Mouse (Mus musculus) MN1 (cell line): ENCODE data around the gene Fancg.
A peak's percentile ranks its signal among the peaks of the same experiment; 100 is the strongest.

ENCODE experiments used
- DNase-seq: peaks from one replicate; pipeline ENCODE4 v3.0.0-alpha.2; 2016; ENCODE audit warnings: low spot score

Fancg gene

DNA sequence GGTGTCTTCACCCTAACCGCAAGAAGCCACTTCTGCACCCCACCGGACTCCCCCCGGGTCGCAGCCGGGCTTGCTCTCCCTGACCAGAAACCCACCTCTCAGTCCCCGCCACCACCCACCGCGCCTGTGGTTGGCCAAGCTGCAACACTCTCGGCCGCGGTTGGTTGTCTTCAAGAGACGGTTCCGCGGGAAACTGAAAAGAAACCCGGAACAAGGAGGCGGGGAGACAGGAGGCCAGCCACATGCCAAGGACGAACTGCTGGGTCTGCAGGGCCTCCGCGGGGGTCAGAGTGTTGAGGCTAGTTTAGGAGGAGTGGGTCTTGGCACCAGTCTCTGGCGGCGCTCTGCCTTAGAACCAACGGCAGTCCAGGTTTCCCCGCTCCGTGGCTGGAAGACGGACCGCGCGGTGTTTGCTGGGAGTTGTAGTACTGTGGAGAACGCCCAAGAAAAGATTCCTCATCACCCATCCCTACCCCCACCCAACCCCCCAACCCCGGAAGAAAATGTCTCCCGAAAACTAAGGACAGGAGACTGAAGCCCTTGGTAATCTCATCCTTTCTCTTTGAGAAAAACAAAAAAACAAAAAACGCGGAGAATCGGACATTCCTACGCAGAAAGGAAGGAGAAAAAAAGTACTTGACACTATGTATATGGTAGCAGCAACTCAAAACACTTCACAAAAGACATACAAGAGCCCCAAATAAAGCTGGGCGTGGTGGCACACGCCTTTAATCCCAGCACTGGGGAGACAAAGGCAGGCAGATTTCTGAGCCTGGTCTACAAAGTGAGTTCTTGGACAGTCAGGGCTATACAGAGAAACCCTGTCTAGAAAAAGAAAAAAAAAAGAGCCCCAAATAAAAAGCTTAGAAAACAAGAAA lies at the start of gene Fancg:
Gene Fancg (minus strand): TSS at position 346 of the 878 bp plus-strand sequence.
- DNase-seq: peak; percentile 71

DNA sequence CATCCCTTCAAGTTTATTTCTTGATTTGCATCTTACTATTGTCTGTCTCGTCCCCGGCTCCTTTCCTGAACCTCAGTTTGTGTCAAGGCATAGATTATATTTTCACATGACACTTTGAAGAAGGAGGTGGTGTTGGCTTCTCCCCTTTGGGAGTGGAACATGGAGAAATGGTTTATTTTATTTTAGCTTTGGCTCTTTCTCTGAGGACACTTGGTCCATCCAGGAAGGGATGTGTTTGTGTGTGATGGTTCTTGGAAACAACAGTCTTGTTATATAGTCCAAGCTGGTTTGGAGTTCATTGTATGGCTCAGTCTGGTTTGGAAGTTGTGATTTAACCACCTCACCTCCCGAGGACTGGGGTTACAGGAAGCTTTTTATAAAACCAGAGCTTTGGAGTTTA lies 49.4 kb upstream of the Fancg start:
- DNase-seq: no peak

DNA sequence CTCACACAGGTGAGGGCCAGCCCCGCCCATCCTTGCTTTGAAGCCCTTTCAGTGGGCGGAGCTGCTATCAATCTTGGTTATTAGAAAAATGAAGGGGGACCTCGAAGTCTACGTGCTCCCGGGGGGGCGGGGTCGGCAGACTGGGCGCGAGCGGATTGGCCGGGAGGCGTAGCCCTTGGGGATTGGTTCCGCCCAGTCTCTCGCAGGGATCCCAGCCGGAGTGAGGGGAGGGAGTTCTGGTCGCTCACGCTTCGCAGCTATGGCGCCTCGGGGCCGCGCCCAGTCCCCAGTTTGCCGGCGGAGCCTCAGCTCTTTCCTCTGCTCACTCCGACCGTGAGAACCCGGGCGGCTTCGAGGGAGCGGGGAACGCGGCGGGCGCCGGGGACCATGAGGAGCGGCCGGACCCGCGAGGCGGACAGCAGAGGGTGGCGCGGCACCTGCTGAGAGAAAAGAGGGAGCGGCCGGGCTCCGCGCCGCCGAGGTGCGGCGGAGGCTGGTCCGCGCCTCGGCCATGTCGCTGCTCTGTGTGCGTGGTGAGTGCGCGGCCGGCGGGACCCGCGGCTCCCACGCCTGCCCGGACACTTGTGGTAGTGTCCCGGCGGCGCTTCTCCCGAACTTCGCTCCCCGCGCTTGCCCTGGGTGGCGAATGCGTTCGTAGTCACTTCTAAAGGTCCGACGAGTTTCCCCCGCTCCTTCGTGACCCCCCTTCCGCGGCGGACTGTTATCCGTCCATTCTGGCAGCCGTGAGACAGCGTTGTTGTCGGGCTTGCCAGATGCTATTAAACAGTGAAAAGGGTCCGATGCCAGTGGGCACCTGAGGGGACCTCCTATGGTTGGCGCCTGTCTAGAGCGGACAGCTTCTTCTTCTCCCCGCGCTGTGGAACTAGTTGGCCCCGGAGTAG lies 48.7 kb upstream of the Fancg start, which contains the start of gene Unc13b:
Gene Unc13b (plus strand): TSS at position 201 of the 902 bp plus-strand sequence.
- DNase-seq: no peak

DNA sequence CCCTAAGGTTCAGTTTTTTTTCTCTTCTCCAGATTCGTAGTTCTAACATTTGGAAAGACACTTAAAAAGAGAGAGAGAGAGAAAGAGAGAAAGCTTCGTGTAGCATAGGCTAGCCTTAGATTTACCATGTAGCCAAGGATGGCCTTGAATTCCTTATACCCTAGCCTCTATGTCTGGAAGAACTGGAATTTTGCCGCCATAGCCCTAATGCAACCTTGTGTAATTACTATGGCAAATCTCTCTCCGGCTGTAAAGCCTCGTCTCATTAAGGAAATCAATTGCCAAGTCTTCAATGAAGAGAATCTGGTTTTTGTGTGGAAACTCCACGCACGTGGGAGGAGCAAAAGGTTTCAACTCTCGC lies 48.1 kb upstream of the Fancg start:
- no peak for DNase-seq

DNA sequence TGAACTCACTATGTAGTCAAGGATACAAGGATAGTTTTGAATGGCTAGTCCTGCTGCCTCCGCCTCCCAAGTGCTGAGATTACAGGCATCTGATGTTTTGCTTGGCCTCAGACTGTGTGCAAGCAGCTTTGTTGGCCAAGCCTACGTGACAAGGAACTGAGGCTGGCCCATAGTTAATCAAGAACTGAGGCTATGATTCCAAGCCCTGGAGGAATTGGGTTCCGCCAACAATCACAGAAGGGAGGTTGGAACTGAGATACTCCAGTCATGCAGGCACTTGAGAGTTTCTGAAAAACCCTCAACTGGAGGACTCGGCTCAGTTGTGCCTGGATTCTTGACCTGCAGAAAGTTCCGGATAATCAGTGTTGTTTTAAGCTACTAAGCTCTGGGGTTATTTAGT lies 47.3 kb upstream of the Fancg start:
- no peak for DNase-seq

DNA sequence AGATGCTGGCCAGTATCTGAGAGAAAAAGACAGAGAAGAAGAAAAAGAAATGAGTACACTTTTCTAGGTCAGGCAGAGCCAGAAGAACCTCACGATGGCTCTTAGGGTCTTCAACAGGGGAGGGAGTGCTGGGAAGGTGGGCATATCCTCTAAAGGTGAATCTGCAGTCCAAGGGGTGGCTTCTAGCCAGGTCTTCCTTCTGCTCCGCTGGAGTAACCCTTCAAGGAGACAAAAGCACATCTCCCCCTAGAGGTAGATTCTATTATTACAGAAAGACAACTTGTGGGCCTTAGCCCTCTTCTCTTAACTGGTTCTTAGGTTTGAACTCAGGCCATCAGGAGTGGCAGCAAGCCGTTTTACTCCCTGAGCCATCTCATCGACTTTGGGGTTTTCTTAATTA lies 42.3 kb upstream of the Fancg start:
- DNase-seq: peak; percentile 76

DNA sequence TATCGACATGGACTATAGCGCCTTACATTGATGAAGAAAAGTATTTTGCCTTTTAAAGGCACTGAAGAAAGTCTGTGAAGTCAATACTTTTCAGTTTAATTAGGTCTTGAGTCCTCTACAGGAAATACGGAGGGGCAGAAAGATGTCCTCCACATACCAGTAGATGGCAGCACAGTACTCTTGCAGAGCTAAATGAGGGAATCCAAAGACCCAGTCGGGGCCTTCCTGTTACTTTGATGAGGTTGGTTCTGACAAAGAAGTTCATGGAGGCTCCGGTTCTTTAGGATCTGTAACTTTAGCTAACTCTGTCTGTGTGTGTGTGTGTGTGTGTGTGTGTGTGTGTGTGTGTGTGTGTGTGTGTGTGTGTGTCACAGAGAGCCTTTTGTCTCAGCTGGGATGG lies 36.9 kb upstream of the Fancg start:
- peak; percentile 82 for DNase-seq

DNA sequence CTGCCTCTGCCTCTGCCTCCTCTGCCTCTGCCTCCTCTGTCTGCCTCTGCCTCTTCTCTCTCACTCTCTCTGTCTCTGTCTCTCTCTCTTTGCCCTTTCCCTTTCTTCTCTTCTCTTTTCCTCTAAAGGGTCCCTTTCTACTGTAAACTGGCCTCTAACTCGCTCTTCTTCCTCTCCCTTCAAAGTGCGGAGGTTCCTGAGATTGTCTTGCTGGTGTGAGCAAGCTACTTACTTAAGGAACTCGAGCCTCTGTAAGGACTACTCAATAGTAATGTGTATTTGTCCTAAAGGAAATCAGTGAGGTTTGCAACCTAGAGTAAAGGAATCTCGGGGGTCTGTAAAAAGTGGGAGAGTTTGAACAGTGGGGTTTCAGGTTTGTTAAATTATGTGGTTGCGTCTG lies 36.3 kb upstream of the Fancg start:
- no peak for DNase-seq

DNA sequence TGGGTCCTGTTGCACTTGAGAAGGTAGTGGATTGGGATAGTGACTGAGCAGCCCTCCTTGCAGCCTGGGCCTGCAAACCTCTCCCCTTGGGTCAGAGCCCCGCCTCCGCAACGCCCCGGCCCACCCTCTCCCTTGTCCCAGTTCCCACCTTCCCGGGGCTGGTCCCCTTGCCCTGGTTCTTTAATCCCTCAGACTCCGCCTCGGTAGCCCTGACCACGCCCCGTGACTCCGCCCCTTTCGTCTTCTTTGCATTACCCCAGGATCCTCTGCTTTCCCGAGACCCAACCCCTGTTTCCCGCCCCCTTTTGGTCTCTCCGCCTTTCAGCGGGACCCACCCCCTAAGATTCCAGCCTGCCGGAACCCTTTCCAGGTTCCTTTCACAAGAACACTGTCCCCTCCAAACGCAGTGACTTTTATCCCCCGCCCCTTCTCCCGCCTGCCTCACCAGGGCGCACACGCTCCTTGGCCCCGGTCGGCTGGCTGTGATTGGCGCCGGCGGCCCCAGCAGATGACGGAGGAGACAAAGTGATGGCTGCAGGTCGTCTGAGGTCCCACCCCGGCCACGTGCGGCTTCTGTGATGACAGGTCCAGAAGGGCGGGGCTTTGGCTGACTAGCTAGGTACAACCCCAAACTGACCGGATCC lies 35.5 kb upstream of the Fancg start, which contains the start of gene Fam214b:
Gene Fam214b (minus strand): TSS at position 562 of the 644 bp plus-strand sequence.
- peak; percentile 94 for DNase-seq

DNA sequence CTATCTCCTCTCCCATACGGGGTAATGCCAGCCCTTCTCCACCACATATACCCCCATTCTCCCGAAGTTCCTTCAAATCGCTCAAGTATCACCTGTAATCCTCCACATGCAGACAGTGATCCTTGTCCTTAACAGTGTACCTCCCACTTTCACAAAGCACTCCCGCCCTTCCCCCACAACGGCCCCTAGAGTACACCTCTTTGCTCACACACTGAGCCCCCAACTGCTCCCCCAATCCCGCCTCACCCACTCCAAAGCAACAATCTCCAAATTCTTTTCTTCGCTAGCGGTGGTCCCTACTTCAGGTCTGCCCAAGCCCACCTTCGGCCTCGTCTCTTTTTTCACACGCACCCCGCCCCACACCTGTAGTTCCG lies 35.0 kb upstream of the Fancg start:
- DNase-seq: no peak

DNA sequence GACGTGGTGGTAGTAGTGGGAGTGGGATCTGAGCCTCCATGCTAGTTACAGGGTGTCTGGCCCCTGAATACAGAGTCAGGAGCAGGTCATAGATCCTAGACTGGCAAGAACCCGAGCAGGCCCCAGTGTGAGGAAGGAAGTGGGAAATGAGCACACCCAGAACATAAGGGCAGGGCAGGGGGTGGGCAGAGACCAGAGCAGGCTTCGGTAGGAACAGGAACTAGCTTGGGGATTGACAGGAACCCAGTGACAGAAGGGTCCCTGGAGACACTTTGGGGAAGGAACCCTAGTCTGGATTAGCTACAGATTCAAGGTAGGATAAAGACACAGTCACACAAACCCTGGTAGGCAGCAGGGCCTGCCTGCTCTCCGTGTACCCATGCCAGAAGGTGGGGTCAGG lies 34.4 kb upstream of the Fancg start:
- DNase-seq: peak; percentile 24

DNA sequence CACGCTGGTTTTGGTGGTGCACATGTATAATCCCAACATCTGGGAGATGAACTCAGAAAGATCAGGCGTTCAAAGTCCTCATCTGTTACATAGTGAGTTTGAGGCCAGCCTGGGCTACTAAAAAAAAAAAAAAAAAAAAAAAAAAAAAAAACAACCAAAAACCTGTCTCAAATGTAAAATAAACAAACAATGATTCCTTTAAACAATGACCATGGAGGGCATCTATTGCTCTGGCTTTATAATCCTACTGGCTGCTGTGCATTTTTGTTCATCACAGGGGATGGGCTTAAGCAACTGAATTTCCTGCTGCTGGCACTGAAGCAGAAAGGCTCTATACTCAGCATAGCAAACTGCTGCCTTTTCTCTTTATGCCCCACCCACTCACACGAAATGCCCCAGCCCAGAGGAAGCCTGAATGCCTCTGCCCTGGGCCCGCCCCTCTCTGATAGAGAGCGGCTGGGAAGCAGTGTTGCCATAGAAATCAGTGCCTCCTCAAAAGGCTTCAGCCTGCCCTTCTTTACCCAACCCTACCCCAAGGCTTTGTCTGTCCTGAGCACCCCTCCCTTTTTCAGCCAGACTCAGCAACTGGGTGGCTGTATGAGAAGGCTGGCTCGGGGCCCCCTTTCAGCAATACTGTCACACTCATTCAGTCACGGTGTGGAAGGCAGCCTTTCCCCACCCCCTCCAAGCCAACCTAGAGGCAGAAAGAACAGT lies 33.5 kb upstream of the Fancg start:
- DNase-seq: peak; percentile 71

DNA sequence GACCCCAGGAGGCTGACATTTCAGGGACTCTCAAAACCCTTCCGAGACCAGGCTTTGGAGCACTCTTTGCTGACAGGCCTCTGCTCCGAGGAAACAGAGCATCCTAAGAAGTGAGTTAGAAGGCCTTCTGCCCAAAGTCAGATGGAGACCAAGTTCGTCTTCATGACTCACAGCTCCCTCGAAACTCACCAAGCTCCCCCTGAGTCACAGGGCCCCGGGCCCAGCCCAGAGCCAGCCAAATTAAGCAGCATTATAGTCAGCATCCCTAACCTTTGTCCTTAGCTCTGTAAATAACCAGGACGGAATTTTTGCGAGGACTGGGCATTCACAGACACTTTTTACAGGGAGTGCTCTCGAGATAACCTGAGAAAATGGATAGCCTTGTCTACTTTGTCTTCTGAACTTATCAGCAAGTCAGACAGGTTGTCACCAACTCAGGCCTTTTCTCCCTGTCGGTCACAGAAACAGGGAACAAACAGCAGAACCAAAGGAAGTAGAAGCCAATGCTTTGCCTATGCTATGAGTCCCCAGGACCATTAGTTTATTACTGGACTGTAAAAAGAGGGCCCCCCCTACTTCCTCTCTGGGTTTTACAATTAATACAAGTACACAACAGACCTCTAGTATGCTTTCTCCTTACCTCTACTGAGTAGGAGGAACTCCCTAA lies 30.7 kb upstream of the Fancg start:
- peak; percentile 22 for DNase-seq

DNA sequence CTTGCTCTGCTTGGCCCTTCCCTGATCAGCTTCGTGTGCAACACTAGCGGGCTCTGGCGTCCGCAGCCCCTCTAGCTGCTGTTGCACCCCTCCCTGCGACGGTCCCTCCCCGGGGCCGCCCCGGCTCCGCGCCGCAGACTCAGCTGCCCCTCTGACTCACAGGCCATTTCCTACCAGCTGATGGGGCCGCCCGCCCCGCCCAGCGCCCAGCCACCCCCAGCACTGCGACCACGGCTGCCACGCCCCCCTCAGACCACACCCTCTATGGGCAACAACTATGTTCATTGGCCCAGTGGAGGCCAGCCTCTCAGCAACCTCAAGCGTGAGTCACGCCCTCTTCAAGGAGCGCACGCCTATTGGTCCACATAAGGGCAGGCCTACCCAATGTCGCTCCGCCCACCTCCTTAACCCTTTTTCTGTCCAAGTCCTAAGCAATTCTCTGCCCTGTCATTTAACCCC lies 29.8 kb upstream of the Fancg start:
- DNase-seq: peak; percentile 94

DNA sequence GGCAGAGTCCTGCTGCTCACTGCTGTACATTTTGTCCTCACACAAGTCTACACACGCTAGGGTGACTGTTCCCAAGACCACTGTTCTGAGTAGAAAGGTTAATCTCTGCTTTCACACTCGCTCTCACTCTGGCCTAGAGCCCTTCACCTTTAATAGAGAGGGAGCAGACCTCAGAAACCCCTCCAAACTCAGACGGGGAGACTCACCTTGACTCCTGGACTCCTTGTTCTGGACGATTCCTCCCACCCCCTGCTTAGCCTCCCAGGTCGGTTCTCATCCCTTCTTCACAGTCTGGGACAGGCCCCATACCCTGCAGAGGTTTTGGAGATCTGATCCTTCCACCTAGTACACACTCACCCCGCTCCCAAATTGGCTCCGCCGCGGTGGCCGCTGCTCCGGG lies 29.3 kb upstream of the Fancg start:
- DNase-seq: no peak

DNA sequence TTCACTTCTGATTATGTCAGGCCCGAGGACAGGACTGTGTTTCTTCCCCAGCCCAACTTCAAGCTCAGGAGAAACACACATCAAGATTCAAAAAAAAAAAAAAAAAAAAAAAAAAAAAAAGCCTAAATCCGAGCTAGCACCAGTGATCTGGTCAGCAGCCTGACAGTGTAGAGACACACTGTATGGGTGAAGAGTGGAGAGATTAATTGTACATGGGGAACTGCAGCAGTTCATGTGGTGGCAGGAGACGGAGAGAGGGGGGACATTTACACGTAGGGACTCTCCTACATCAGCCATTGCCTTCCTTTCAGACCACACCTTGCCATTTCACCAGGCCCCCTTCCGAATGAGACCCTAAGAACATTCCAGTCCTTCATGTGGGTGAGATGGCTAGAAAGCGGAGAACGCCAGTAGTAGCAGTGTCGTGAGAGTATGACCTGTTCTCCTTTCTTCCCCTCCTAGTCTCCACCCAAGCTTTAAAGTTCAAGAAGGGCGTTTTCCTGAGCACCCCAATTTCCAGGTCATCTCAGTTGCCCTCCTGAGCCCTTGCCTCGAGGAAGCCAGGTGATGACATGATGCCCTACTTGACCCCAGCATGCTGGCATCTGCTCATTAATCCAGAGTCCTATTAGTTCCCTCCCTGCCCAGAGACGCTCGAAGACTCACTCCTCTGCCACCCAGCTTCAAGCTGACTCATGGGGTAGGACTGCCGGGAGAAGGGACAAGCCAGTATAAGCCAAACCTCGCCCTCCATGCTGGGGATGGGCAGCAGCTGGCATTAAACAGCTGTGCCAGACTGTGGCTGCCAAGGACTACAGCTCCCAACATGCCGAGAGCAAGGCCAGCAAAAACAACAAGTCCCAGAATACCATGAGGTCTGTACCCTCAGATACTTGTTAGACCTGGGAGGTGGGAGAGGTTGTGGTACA lies 28.5 kb upstream of the Fancg start:
- peak; percentile 78 for DNase-seq

DNA sequence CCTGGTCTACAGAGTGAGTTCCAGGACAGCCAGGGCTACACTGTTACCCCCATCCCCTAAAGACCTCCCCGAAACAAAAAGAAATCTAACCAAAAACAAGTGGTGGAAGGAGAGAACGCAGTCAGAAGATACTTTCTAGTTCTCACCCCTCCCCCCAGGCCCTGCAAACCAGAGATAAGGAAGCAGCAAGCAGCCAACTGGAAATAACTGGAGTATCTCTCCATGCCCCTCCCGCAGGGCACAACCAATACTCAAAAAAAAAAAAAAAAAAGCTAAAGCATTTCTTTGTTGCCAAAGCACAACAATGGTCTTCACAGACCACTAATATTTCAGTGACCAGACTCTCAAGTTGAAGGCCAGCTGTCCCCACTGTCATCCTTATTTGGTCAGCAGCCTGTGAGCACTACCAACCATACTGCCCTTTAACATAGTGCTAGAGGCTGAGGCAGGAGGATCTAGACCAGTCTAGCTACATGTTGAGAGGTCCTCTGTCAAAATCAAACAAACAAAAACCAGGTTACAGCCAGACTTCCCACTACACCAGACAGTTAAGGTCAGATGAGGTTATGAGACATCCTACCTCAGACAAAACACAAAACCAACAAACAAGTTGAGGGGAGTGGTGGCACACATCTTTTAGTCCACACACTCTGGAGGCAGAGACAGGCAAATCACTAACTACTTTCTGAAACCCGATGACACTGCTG lies 27.7 kb upstream of the Fancg start:
- DNase-seq: no peak

DNA sequence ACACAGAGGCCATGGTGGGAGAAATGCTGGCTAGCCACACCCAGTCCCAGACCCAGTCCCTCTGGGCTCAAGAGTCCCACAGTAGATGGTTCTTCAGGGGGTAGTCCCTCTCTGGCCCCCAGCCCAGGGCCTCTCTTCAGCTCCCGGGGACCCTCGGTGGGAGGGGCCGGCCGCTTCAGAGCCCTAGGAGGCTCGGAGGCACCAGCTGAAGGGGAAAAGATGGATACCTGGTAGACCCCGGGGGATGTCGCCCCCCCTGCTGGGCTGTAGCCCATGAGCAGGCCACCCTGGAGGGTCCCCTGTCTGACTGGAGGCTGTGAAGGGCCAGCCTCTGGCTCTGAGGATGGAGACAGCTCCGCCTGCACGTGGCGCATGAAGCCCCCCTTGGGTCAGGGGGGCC lies 26.1 kb upstream of the Fancg start:
- no peak for DNase-seq

DNA sequence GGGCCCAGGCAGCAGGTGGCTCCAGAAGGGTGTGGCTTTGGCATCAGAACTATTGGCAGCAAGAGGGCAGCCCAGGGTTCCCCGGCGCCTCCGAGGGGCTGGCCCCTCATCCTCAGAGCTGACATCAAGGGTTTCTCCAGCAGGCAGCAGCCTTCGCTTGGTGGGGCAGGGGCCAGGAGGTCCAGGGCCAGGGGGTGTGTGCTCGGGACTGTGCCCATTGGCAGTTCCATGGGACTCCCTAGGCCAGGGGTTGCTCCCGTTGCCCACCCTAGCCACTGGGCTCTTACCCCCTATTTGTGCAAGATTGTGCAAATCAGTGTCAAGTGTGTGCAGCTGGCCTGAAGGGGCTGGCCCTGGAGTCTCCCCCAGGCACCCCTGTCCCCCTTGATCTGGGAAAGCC lies 25.5 kb upstream of the Fancg start:
- no peak for DNase-seq
